Mouse (Mus musculus) hindbrain, embryonic 13.5 days (tissue): ENCODE measurements around the gene Actbl2. TPM values are rescaled to one million over a fixed set of nuclear protein-coding genes. Genes with fewer than 3 reads are reported as not detected.

Source experiments
- polyA plus RNA-seq: library from polyadenylated mRNA; unstranded; fragments of >200 nt; fragmentation: Nextera tagmentation; extraction: Ambion mirVana; gene quantifications from 2 replicates; pipeline ENCODE4 v1.2.1, GENCODE M21; 2015

Actbl2 gene
- polyA plus RNA-seq, 1 experiment from 2014 or later, result not detected

Other genes starting within 250 kb of the Actbl2 start
- 105 TPM in 2 replicates for gene Gpbp1, start 235.1 kb downstream of the Actbl2 start, polyA plus RNA-seq